Mouse (Mus musculus): ENCODE measurements around the gene 1700019D03Rik. TPM values are rescaled to one million over a fixed set of nuclear protein-coding genes. Genes with fewer than 3 reads are reported as not detected.
"Not testable (repeated sequence)": the region's sequence is repeated elsewhere in the genome, so short reads cannot be mapped to it uniquely, and the experiment has no call there.

1700019D03Rik gene
- polyA plus RNA-seq, 1 experiment from 2014 or later, result 3.1 TPM

- H3K4me3 ChIP-seq (ENCODE audit: low read depth, low read length), result no peak overlapping the region
- no peak overlapping the region for H3K4me2 ChIP-seq (ENCODE audit: low read depth, low read length)
- no peaks in the 10 kb centered on the region for H3K36me3 ChIP-seq (ENCODE audit: control insufficient read depth, insufficient read depth, low read length)
- 0 out of 2 replicates have a peak, but pooled peaks cover 5% of the 10 kb centered on the region for H3K4me1 ChIP-seq (ENCODE audit: control insufficient read depth, insufficient read depth, low read length)
- no peaks in the 10 kb centered on the region for H3K9me3 ChIP-seq (ENCODE audit: control insufficient read depth, low read length)
- ATAC-seq (ENCODE audit: low read depth), result no peak
- no peak overlapping the region for H3K27ac ChIP-seq (ENCODE audit: low read depth, low read length)
- 62% methylated on average over 5 of the region's 5 CpGs for WGBS
- no peaks in the 10 kb centered on the region for H3K27me3 ChIP-seq (ENCODE audit: control insufficient read depth, insufficient read depth, low read length)
- H3K9ac ChIP-seq (replicated peaks; ENCODE audit: low read depth, low read length), result no peak overlapping the region
These were observed 68.7 kb downstream of the 1700019D03Rik start for GRCm38 (mm10) chr1:52951146-52951868.

- H3K4me3 ChIP-seq (ENCODE audit: low read depth, low read length), result no peak overlapping the region
- H3K4me2 ChIP-seq (ENCODE audit: low read depth, low read length), result no peak overlapping the region
- no peaks in the 10 kb centered on the region for H3K4me1 ChIP-seq (ENCODE audit: control insufficient read depth, insufficient read depth, low read length)
- H3K9ac ChIP-seq (replicated peaks; ENCODE audit: low read depth, low read length), result no peak overlapping the region
- ATAC-seq (ENCODE audit: low read depth), result no peak
- H3K9me3 ChIP-seq (ENCODE audit: control insufficient read depth, low read length), result no peaks in the 10 kb centered on the region
- WGBS, result 86% methylated on average over 5 of the region's 5 CpGs
- H3K36me3 ChIP-seq (ENCODE audit: control insufficient read depth, insufficient read depth, low read length), result no peaks in the 10 kb centered on the region
- no peaks in the 10 kb centered on the region for H3K27me3 ChIP-seq (ENCODE audit: control insufficient read depth, insufficient read depth, low read length)
- no peak overlapping the region for H3K27ac ChIP-seq (ENCODE audit: low read depth, low read length)
These were observed 72.1 kb downstream of the 1700019D03Rik start for GRCm38 (mm10) chr1:52947895-52948294.

GRCm38 (mm10) chr1:52939021-52939420, 81.0 kb downstream of the 1700019D03Rik start:
- Histone ChIP-seq H3K9ac (replicated peaks; ENCODE audit: low read depth, low read length) (no peak overlapping the region), H3K27ac (ENCODE audit: low read depth, low read length) (no peak overlapping the region), H3K27me3 (ENCODE audit: control insufficient read depth, insufficient read depth, low read length) (no peaks in the 10 kb centered on the region), H3K4me3 (ENCODE audit: low read depth, low read length) (no peak overlapping the region), H3K4me1 (ENCODE audit: control insufficient read depth, insufficient read depth, low read length) (no peaks in the 10 kb centered on the region), H3K9me3 (ENCODE audit: control insufficient read depth, low read length) (no peaks in the 10 kb centered on the region), H3K36me3 (ENCODE audit: control insufficient read depth, insufficient read depth, low read length) (no peaks in the 10 kb centered on the region), H3K4me2 (ENCODE audit: low read depth, low read length) (no peak overlapping the region)
- 100% methylated on average over 1 of the region's 1 CpGs for WGBS
- no peak for ATAC-seq (ENCODE audit: low read depth)

GRCm38 (mm10) chr1:52934494-52934893, 85.5 kb downstream of the 1700019D03Rik start:
- H3K9me3 ChIP-seq (ENCODE audit: control insufficient read depth, low read length), result no peaks in the 10 kb centered on the region
- 90% methylated on average over 5 of the region's 5 CpGs for WGBS
- H3K9ac ChIP-seq (replicated peaks; ENCODE audit: low read depth, low read length), result no peak overlapping the region
- no peaks in the 10 kb centered on the region for H3K4me1 ChIP-seq (ENCODE audit: control insufficient read depth, insufficient read depth, low read length)
- no peak overlapping the region for H3K4me2 ChIP-seq (ENCODE audit: low read depth, low read length)
- H3K36me3 ChIP-seq (ENCODE audit: control insufficient read depth, insufficient read depth, low read length), result no peaks in the 10 kb centered on the region
- H3K27me3 ChIP-seq (ENCODE audit: control insufficient read depth, insufficient read depth, low read length), result no peaks in the 10 kb centered on the region
- ATAC-seq (ENCODE audit: low read depth), result no peak
- H3K4me3 ChIP-seq (ENCODE audit: low read depth, low read length), result no peak overlapping the region
- no peak overlapping the region for H3K27ac ChIP-seq (ENCODE audit: low read depth, low read length)

- WGBS, result no CpG with 5 or more reads among the region's 1 CpGs
- not testable (repeated sequence) for H3K27ac ChIP-seq (ENCODE audit: low read depth, low read length); H3K4me1 ChIP-seq (ENCODE audit: control insufficient read depth, insufficient read depth, low read length); ATAC-seq (ENCODE audit: low read depth); H3K4me2 ChIP-seq (ENCODE audit: low read depth, low read length); H3K9ac ChIP-seq (replicated peaks; ENCODE audit: low read depth, low read length); H3K36me3 ChIP-seq (ENCODE audit: control insufficient read depth, insufficient read depth, low read length); H3K4me3 ChIP-seq (ENCODE audit: low read depth, low read length); H3K9me3 ChIP-seq (ENCODE audit: control insufficient read depth, low read length); H3K27me3 ChIP-seq (ENCODE audit: control insufficient read depth, insufficient read depth, low read length)
These were observed 95.5 kb downstream of the 1700019D03Rik start for GRCm38 (mm10) chr1:52924482-52924881.

- not testable (repeated sequence) for H3K27me3 ChIP-seq (ENCODE audit: control insufficient read depth, insufficient read depth, low read length); H3K9me3 ChIP-seq (ENCODE audit: control insufficient read depth, low read length); H3K36me3 ChIP-seq (ENCODE audit: control insufficient read depth, insufficient read depth, low read length); H3K9ac ChIP-seq (replicated peaks; ENCODE audit: low read depth, low read length); H3K4me3 ChIP-seq (ENCODE audit: low read depth, low read length); ATAC-seq (ENCODE audit: low read depth); H3K27ac ChIP-seq (ENCODE audit: low read depth, low read length); H3K4me1 ChIP-seq (ENCODE audit: control insufficient read depth, insufficient read depth, low read length); H3K4me2 ChIP-seq (ENCODE audit: low read depth, low read length)
These were observed 101.1 kb downstream of the 1700019D03Rik start for GRCm38 (mm10) chr1:52918897-52919296.

- Histone ChIP-seq H3K27ac (ENCODE audit: low read depth, low read length) (no peak overlapping the region), H3K4me3 (ENCODE audit: low read depth, low read length) (no peak overlapping the region), H3K36me3 (ENCODE audit: control insufficient read depth, insufficient read depth, low read length) (no peaks in the 10 kb centered on the region), H3K4me1 (ENCODE audit: control insufficient read depth, insufficient read depth, low read length) (no peaks in the 10 kb centered on the region), H3K9ac (replicated peaks; ENCODE audit: low read depth, low read length) (no peak overlapping the region), H3K9me3 (ENCODE audit: control insufficient read depth, low read length) (no peaks in the 10 kb centered on the region), H3K4me2 (ENCODE audit: low read depth, low read length) (no peak overlapping the region), H3K27me3 (ENCODE audit: control insufficient read depth, insufficient read depth, low read length) (no peaks in the 10 kb centered on the region)
- no peak for ATAC-seq (ENCODE audit: low read depth)
- 94% methylated on average over 2 of the region's 2 CpGs for WGBS
These were observed 103.3 kb downstream of the 1700019D03Rik start for GRCm38 (mm10) chr1:52916655-52917054.

- no peaks in the 10 kb centered on the region for H3K9me3 ChIP-seq (ENCODE audit: control insufficient read depth, low read length)
- no peak overlapping the region for H3K4me2 ChIP-seq (ENCODE audit: low read depth, low read length)
- H3K36me3 ChIP-seq (ENCODE audit: control insufficient read depth, insufficient read depth, low read length), result no peaks in the 10 kb centered on the region
- no peak overlapping the region for H3K9ac ChIP-seq (replicated peaks; ENCODE audit: low read depth, low read length)
- WGBS, result 89% methylated on average over 3 of the region's 3 CpGs
- ATAC-seq (ENCODE audit: low read depth), result no peak
- no peak overlapping the region for H3K27ac ChIP-seq (ENCODE audit: low read depth, low read length)
- no peaks in the 10 kb centered on the region for H3K4me1 ChIP-seq (ENCODE audit: control insufficient read depth, insufficient read depth, low read length)
- no peaks in the 10 kb centered on the region for H3K27me3 ChIP-seq (ENCODE audit: control insufficient read depth, insufficient read depth, low read length)
- H3K4me3 ChIP-seq (ENCODE audit: low read depth, low read length), result no peak overlapping the region
These were observed 110.2 kb downstream of the 1700019D03Rik start for GRCm38 (mm10) chr1:52909783-52910182.

- Histone ChIP-seq H3K4me3 (ENCODE audit: low read depth, low read length) (no peak overlapping the region), H3K9me3 (ENCODE audit: control insufficient read depth, low read length) (no peaks in the 10 kb centered on the region), H3K4me1 (ENCODE audit: control insufficient read depth, insufficient read depth, low read length) (no peaks in the 10 kb centered on the region), H3K27ac (ENCODE audit: low read depth, low read length) (no peak overlapping the region), H3K4me2 (ENCODE audit: low read depth, low read length) (no peak overlapping the region), H3K36me3 (ENCODE audit: control insufficient read depth, insufficient read depth, low read length) (no peaks in the 10 kb centered on the region), H3K9ac (replicated peaks; ENCODE audit: low read depth, low read length) (no peak overlapping the region), H3K27me3 (ENCODE audit: control insufficient read depth, insufficient read depth, low read length) (no peaks in the 10 kb centered on the region)
- ATAC-seq (ENCODE audit: low read depth), result no peak
- 80% methylated on average over 2 of the region's 2 CpGs for WGBS
These were observed 135.8 kb downstream of the 1700019D03Rik start for GRCm38 (mm10) chr1:52884208-52884607.
